In the genomic region with DNA sequence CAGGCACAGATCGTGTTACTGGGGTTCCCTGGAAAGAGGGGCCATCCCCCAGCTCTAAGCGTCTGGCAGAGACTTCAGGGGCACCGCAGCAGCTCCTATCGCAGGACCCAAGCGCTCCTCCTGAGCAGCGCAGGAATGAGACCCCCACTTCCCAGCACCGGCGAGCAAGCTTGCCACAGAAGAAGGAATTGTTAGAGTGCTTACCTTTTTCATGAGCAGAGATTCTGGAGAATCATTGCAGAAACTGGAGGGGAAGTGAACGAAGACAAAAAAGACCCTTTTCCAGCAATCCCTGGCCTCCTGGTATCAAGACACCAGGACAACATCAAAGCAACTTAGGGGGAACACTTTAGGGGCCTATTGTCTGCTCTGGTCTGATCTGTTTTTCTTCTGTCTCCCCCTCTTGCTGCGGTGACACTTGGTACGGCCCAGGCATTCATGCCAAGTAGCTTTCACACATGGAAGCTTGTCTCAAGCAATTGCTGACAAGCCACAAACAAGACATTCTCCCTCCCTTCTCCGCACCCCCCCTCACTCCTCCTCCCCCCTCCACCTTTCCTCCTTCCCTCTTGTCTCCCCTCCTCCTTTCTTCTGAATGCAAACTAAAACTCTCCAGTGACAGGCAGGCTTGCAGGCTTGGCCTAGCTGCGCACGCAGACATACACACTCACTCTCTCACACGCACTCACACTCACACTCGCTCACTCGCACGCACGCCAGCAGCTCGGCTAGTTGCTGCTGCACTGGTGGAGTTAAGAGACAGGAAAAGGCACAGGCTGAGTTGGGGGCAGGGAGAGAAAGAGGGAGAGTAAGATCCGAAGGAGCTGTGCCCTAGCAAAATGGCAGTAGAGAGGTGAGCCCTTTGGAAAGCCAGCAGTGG, we compare ENCODE assay signal across 8 mouse cellular contexts. TPM values are rescaled to one million over a fixed set of nuclear protein-coding genes. Genes with fewer than 3 reads are reported as not detected.
DNase-seq lines count a peak whose midpoint lies in the region; ATAC-seq and TF ChIP-seq lines count a peak whose summit lies in the region.

A gene (minus strand): TSS at position 365 of the 880 bp plus-strand sequence.

- ATAC-seq in forebrain, embryonic 15.5 days (replicated peaks): peak; percentile 89
- ATAC-seq in liver, embryonic 16.5 days (ENCODE audit: low read depth): peak; percentile 67
- peak; percentile 93 for ATAC-seq in neural tube, embryonic 13.5 days (ENCODE audit: low read depth)

- TF ChIP-seq CTCF in E14TG2a.4 (conservative IDR thresholded peaks at IDR 0.05; ENCODE audit: low read length): no peak

- intact Hi-C loops in heart, postnatal 14 days (cut with DNase I): loop anchor here (1.0 kb wide), 1 partner anchor 69 kb away; no protein-coding TSS in a partner anchor

- peak; percentile 5 for DNase-seq in c-Kit-positive CD71-positive TER-119-negative erythroid progenitor cells, embryonic 14.5 days (ENCODE audit: low read depth)
- DNase-seq in heart, postnatal 14 days: peak; percentile 80 to 85
- DNase-seq in large intestine, adult 2 months (ENCODE audit: low read depth, low spot score): peak; percentile 52
- DNase-seq in testis, postnatal 10 days (ENCODE audit: low spot score): peak; percentile 84

- WGBS in forebrain, embryonic 15.5 days: under 1% methylated on average over 21 of the region's 21 CpGs
- WGBS in large intestine, adult 2 months: under 1% methylated on average over 21 of the region's 21 CpGs
- WGBS in liver, embryonic 16.5 days (ENCODE audit: insufficient replicate concordance): 2% methylated on average over 21 of the region's 21 CpGs
- under 1% methylated on average over 21 of the region's 21 CpGs for WGBS in neural tube, embryonic 13.5 days

- H3K4me3 ChIP-seq in E14TG2a.4 (replicated peaks; ENCODE audit: low read length): peak within 1 kb of the TSS; percentile 77
- peak within 1 kb of the TSS; percentile 80 for H3K4me3 ChIP-seq in forebrain, embryonic 15.5 days
- peak within 1 kb of the TSS; percentile 60 for H3K4me3 ChIP-seq in liver, embryonic 16.5 days (ENCODE audit: low read depth, low read length)
- H3K4me3 ChIP-seq in neural tube, embryonic 13.5 days: peak within 1 kb of the TSS; percentile 81

- H3K27me3 ChIP-seq in E14TG2a.4 (ENCODE audit: insufficient read depth, low read length): peaks cover 13% of the 10 kb centered on the region
- H3K27me3 ChIP-seq in forebrain, embryonic 15.5 days: no peaks in the 10 kb centered on the region
- H3K27me3 ChIP-seq in liver, embryonic 16.5 days (ENCODE audit: control insufficient read depth, insufficient read depth, low read depth, low read length): no peaks in the 10 kb centered on the region
- H3K27me3 ChIP-seq in neural tube, embryonic 13.5 days: no peaks in the 10 kb centered on the region

- peak within 1 kb of the TSS; percentile 54 for H3K4me2 ChIP-seq in forebrain, embryonic 15.5 days (replicated peaks)
- peak within 1 kb of the TSS; percentile 65 for H3K4me2 ChIP-seq in liver, embryonic 16.5 days (ENCODE audit: low read depth, low read length)
- peak within 1 kb of the TSS; percentile 90 for H3K4me2 ChIP-seq in neural tube, embryonic 13.5 days

- no peaks in the 10 kb centered on the region for H3K36me3 ChIP-seq in E14TG2a.4 (ENCODE audit: insufficient read depth, low read length)
- H3K36me3 ChIP-seq in forebrain, embryonic 15.5 days: no peaks in the 10 kb centered on the region
- H3K36me3 ChIP-seq in liver, embryonic 16.5 days (ENCODE audit: control insufficient read depth, insufficient read depth): no peaks in the 10 kb centered on the region
- no peaks in the 10 kb centered on the region for H3K36me3 ChIP-seq in neural tube, embryonic 13.5 days

- H3K9me3 ChIP-seq in E14TG2a.4 (ENCODE audit: low read length): no peaks in the 10 kb centered on the region
- H3K9me3 ChIP-seq in forebrain, embryonic 15.5 days: no peaks in the 10 kb centered on the region
- H3K9me3 ChIP-seq in liver, embryonic 16.5 days (replicated peaks; ENCODE audit: control insufficient read depth, low read length): no peaks in the 10 kb centered on the region
- no peaks in the 10 kb centered on the region for H3K9me3 ChIP-seq in neural tube, embryonic 13.5 days

- H3K4me1 ChIP-seq in E14TG2a.4 (replicated peaks; ENCODE audit: low read depth, low read length): peaks cover 34% of the 10 kb centered on the region
- H3K4me1 ChIP-seq in forebrain, embryonic 15.5 days: peaks cover 48% of the 10 kb centered on the region
- H3K4me1 ChIP-seq in liver, embryonic 16.5 days (ENCODE audit: control insufficient read depth, low read depth, low read length): no peaks in the 10 kb centered on the region
- H3K4me1 ChIP-seq in neural tube, embryonic 13.5 days (replicated peaks): peaks cover 55% of the 10 kb centered on the region

- H3K9ac ChIP-seq in forebrain, embryonic 15.5 days (replicated peaks): peak within 1 kb of the TSS; percentile 75
- peak within 1 kb of the TSS; percentile 58 for H3K9ac ChIP-seq in liver, embryonic 16.5 days (ENCODE audit: low read depth, low read length)
- H3K9ac ChIP-seq in neural tube, embryonic 13.5 days: peak within 1 kb of the TSS; percentile 93

- peak within 1 kb of the TSS; percentile 99 for H3K27ac ChIP-seq in forebrain, embryonic 15.5 days (replicated peaks)
- peak within 1 kb of the TSS; percentile 29 for H3K27ac ChIP-seq in liver, embryonic 16.5 days (ENCODE audit: low read length)
- peak within 1 kb of the TSS; percentile 98 for H3K27ac ChIP-seq in neural tube, embryonic 13.5 days (replicated peaks)

RNA-seq across cellular contexts. Expression of the gene that starts here (rescaled TPM):
- 111 and 113 TPM in 2 replicates for polyA plus RNA-seq in forebrain, embryonic 15.5 days (2015; fragmentation: Nextera tagmentation; extraction: Ambion mirVana)
- 10 to 100 TPM; 24.6 to 27.2 TPM for total RNA-seq in heart, postnatal 14 days (2021)
- 13.9 and 16.0 TPM in 2 replicates for polyA plus RNA-seq in large intestine, adult 2 months (2012; rRNA removed)
- 2.9 and 3.8 TPM in 2 replicates for polyA plus RNA-seq in liver, embryonic 16.5 days (2015; fragmentation: Nextera tagmentation; extraction: Ambion mirVana)
- 75.4 and 91.9 TPM in 2 replicates for polyA plus RNA-seq in neural tube, embryonic 13.5 days (2015; fragmentation: Nextera tagmentation; extraction: Ambion mirVana)

Comparison
In these comparisons a context has a peak if more than half of its experiments do, and no peak if none do; other contexts are left out.
1. Peak in every context shown above with its lines: DNase-seq, ATAC-seq, H3K4me3 ChIP-seq and H3K27ac ChIP-seq.
2. DNase-seq: peak in every context shown above with its lines; median percentile 84 in testis, postnatal 10 days; 82 in heart, postnatal 14 days; 52 in large intestine, adult 2 months; 5 in c-Kit-positive CD71-positive TER-119-negative erythroid progenitor cells, embryonic 14.5 days.
3. H3K27ac ChIP-seq: peak in every context shown above with its lines; median percentile 99 in forebrain, embryonic 15.5 days; 98 in neural tube, embryonic 13.5 days; 29 in liver, embryonic 16.5 days.